Mouse (Mus musculus) cerebral cortex, adult 2 months (tissue): Measurements from ENCODE around the gene Myl7.

Experiments
- WGBS: fragments of 180-500 bp; shearing (Covaris S2); methylation state at CpG from one replicate; pipeline ENCODE4 v1.1.7; 2018; 5-methylcytosine and 5-hydroxymethylcytosine counted together

The Myl7 gene

DNA sequence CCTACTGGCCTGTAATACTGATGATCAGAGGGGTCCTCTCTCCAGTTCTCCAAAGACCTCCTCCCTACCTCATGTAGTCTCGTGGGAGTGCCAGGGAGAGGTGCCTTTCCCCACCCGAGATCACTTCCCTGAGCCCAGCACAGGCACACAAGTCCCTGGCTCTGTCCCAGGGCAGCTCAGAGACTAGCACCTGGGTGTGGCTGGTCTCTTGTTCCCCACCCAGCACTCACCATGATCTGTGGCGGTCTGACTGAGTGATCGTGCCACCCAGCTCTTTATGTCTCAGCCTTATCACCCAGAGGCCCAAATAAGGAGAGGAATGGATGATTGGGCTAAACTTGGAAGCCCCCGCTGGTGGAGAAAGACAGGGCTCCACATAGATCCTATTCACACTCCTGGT, at the start of gene Myl7:
TSS of gene Myl7 (minus strand) at position 252 of the 400 bp plus-strand sequence.
- WGBS, result 87% methylated on average over 5 of the region's 5 CpGs

DNA sequence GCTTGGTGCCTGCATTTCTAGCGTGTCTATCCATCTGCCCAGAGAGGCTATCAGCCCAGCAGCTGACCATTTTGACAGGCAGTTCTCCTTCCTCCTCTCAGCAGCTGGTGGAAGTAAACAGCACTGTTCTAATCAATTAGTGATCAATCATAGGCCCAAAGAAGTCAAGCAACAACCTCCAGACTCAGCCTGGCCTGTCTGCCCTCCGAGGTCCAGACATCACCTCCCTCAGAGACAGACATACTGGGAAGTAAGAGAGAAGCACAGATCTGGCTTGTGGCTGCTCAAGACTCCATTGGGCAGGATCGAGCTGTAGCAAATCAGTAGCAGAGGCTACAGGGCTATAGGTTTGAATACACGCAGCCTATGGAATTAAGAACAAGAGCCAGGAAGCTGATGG, 49.2 kb upstream of the Myl7 start:
- WGBS, result 83% methylated on average over 4 of the region's 4 CpGs

DNA sequence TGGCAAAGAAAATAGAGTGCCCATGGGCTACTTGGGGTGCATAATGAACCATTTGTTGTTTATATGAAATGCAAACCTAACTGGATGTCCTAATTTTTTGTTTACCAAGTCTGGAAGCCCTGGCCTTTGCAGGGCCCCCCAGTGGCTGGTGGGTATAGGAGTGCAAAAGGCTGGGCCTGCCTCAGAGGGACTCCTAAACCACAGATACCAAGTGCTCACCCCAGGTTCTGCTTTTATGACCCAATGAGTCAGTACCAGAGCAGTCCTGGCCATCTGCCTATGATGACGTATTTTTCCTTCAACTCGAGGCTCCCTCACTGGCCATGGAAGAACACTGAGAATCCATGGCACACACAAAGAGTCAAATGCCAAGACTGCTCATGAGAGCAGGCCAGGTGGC, 46.5 kb upstream of the Myl7 start:
- 66% methylated on average over 2 of the region's 2 CpGs for WGBS

DNA sequence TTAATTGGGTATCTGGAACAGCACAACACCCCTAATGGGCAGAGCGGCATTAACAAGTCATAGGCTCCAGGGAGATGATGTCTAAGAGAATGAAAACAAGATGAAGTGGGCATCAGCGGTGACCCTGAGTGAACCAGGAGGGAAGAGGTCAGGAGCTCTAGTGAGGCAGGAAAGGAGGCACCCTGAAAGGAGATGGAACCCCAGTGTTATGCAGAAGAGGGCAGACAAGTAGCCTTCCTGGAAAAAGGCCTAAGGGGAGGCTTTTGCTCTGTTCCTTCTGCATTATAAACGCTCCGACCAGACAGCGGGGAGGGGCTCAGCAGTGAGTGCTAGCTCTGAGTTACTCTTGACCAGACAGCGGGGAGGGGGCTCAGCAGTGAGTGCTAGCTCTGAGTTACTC, 44.4 kb upstream of the Myl7 start:
- 72% methylated on average over 6 of the region's 6 CpGs for WGBS

DNA sequence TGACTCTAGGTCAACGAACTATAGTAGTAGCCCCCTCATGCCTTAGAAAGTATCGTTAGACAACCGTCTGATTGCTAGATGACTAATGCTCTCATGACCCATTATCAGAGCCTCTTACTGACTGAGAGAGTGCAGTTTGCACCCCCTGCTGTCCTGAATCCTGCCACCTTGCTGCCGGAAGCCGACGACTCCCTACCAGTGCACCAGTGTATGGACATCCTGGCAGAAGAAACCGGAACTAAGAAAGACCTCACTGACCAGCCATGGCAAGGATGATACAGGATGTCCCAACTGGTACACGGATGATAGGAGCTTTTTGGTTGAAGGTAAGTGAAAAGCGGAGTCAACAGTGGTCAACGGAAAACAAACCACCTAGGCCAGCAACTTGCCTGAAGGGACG, 35.9 kb upstream of the Myl7 start:
- 95% methylated on average over 11 of the region's 11 CpGs for WGBS

DNA sequence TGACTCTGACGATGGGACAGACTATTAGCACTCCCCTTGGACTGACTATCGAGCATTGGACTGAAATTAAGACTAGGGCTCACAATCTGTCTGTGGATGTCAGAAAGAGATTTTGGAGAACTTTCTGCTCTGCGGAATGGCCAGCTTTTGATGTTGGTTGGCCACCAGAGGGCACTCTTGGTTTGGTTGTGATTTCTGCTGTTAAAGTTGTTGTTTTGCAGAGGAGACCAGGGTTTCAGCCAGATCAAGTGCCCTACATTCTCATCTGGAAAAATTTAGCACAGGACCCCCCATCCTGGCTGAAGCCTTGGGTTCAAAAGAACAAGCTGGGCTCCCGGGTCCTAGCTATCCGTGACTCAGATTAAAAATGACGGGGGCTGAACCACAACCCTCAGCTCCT, 33.4 kb upstream of the Myl7 start:
- WGBS, result 79% methylated on average over 6 of the region's 6 CpGs

DNA sequence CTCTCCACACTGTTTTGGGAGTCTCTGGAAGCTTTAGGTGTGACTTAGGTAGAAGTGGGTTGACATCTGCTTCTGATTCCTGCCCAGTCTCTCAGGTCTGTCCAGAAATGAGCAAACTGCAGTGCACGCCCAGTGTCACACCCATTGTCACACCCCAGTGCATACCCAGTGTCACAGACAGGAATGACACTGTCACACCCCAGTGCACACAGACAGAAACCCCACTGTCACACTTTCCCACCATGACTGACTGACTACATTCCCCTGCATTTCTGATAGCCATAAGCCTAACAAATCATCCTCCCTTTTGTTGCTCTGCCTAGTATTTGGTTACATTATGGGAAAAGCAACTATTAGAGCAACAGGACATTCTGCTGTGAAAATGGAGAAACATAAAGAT, 32.0 kb upstream of the Myl7 start:
- 83% methylated on average over 1 of the region's 1 CpGs for WGBS

DNA sequence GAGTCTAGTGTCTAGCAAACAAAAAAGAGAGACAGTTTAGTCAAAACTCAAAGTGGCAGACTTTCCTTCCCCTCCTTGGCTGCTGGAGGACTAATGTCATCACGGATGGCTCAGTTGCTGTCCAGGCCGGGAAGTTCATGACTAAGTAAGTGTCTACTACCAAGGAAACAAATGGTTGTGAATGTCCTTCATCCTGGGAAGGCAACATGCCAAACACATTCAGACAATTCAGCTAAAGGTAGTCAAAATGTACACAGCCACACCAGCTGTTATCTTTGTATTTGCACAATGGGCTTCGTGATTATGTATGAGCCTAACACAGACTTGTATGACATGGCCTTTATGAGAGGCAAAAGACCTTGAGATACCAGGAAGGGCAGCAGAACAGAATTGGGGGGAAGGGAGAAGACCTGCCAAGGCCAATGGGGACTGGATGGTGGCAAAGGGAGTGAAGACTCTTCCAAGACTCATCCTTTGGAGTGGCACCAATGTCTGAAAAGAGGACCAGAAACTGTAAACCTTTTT, 28.2 kb upstream of the Myl7 start:
- 83% methylated on average over 3 of the region's 3 CpGs for WGBS

DNA sequence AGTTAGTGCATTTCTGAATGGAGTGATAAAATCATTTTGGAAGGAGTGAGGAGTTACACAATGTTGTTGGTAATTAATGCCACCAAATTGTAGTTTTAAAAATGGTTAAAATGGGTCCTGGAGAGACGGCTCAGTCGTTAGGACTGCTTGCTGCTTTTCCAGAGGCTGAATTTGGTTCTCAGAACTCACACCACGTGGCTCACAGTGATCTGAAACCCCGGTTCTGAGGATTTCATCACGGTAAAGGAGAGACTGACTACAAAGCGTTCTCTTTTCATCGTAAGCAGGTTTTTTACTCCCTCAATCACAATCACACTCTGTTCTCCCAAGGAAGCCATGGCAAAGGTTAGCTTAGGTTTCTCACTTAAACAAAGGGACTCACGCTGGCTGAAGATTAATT, 26.1 kb upstream of the Myl7 start:
- 55% methylated on average over 8 of the region's 8 CpGs for WGBS

DNA sequence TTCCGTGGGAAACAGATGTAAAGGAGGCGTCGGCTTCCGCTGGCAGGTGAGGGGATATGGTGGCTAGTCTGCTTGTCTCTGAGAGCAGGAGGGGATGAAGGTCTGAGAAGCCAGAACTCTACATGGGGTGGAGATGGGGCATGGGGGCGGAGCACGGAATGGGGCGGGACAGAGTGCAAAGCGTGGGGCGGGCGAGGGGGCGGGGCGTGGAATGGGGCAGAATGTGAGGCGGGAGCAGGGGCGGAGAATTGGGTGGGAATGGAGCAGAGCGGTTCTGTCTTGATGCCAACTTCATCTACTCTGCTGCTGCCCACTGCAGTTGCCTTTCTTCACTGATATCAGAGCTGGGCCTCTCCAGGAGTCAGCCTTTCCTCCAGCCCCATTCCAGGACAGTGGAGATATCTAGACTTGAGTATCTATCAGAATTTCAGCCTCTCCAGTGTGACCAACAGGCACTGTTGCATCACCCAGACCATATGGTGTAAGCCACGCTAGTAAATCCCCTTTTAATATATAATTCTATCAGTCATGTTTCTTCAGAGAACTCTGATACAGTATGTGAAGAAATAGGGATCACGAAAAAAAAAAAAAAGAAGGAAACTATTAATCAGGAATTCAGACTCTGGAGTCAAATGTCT, 21.9 kb upstream of the Myl7 start:
- WGBS, result 52% methylated on average over 16 of the region's 17 CpGs

DNA sequence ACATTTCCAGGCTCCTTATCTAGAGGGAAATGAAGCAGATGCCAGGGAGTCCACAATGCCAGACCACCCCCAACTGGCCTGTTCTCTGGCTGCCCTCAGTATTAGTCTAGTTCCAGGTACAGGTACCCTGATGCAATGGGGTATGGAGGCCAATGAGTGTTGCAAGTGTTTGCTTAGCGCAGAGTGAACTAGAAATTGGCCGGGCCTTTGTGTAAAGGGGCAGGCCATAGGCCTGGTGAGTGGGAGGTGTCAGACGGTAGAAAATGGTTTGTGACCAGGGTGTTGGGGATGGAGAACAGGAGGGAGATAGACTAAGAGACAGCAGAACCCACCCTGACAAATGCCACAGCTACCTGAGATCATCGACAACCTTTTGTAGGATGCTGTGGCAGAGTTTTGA, 21.0 kb upstream of the Myl7 start:
- WGBS, result 95% methylated on average over 4 of the region's 4 CpGs

DNA sequence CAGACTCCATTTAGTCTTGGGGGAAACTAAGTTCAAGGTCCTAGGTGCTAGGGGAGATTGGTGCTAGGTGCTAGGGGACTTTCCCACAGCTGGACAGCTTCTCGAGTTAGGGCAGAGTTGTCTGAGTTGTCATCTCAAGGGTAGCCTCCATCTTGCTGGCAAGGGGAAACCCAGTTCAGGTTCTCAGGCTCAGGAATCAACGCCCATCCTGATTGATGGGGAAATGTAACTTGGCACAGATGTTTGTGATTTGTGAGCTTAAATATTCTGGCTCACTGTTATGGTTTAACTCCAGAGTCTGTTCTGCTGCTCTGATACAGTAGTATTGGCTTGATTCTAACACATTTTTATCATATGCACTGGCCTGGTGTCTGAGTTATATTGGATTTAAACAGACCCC, 19.5 kb upstream of the Myl7 start:
- WGBS, result 75% methylated on average over 2 of the region's 2 CpGs

DNA sequence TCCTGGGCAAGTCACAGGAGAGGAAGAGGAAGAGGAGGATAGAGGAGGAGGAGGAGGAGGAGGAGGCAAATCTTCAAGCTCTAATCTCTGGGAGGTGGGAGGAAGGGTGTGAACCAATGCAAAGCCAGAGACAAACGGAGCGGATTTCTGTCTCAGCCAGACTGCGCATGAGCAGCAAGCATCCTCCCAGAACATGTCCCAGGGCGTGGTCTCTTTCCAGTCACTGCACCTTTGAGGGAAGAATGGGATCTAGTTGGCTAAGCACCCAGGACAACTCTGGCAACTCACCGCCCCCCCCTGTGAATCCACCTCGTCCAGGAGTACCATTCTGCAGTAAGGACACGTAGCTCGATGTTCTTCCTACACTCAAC, 17.6 kb upstream of the Myl7 start:
- 59% methylated on average over 8 of the region's 8 CpGs for WGBS

DNA sequence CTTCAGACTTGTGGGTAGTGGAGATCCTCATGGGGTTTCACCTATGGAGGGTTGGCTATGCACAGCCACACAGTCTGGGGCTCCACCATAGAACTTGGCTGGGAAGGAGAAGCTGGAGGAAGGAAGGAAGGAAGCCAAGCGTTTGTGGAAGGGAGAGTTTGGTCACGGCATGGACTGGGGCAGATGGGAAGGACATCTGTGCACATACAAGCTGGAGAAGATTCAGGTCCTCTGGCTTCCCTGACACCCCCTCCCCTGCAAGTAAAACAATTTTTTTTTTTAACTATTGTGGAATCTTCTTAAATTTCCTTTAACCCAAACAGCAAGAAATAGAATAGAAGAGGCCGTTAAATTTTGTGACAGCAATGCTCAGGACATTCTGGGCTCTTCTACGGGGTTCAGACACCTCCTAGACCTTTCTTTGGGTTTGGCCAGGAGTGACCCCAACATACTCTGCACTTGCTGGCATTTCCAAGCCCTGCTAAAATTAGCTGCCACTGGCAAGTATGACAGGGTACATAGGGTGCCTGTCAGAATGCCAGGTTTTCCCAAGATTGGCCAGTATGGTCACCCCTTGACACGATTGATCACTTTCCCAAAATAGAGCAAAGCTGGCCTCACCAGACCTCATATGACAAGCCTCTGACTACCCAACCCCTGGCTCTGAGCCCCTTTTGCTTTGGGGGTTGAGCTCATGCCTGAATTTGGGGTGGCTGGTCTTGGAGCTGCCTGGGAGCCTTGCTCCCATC, 17.0 kb upstream of the Myl7 start:
- WGBS, result 55% methylated on average over 5 of the region's 5 CpGs

DNA sequence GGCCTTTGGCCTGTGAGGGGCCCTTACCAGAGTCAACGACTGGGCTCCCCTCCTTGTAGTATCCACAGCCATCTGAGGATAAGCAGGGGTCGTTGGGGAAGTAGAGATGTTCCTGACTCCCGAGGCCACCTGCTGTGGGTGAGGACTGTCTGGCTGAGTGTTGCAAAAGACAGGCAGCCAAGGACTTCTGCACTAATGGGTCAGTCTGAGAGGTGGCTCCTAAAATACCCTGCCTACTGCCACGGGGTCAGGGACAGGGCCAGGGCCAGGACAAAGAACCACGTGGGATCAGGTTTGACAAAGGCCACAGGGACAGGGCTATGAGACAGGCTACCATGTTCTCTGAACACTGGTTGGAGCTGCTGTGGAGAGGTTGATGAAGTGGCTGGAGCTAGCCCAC, 16.4 kb upstream of the Myl7 start:
- WGBS, result 68% methylated on average over 5 of the region's 5 CpGs

DNA sequence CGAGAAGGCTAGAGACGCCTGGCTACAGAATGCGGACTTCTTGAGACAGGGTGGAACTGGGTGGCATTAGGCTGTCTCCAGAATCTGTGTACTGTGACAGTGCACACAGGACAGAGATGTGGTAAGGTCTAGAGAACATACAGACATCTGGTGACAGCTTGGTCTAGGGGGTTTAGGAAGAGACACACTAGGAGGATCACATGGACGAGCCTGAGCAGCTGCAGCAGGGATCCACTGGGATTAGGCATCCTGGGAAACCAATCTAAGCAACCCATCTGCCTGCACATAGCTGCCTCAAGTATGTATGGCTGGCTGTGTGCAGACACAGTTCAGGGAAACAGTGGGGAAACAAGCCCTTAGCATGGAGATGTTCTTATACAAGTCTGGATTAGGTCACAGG, 15.4 kb upstream of the Myl7 start:
- WGBS, result 60% methylated on average over 4 of the region's 4 CpGs

DNA sequence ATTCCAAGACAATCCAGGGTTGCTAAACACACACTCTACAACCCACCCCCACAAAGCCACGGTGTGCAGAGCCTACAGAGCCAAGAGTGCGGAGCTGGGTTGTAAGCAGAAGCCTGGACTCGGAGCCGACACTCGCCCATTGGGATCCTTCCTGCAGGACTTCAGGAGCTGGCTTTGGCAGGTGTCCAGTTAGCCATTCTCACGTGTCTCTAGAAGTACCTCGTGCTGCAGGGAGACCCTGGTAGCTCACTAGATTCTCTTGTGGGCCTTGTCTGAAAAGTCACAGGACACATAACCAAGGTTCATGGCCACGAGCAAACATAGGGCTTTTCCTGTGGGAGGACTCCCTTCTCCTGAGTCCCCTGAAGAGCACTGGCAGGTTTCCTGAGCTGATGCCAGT, 14.7 kb upstream of the Myl7 start:
- WGBS, result 29% methylated on average over 8 of the region's 8 CpGs

DNA sequence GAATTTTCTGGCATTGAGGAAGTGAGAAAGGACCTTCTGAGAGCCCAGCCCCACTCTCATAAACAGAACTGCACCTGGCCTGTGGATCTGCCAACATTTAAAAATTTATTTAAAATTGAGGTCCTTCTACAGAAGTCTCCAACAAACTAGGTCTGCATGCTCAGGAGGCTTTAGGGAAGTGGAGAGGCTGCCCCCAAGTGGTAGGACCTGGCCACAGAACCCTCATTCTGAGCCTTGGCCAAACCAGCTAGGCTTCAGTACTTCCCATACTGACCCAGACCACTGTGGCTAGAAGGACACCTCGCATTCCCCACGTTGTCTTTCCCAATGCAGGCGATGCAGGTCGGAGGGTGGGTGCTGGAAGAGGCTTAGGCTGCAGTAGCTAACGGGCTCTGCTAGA, 14.1 kb upstream of the Myl7 start:
- WGBS, result 59% methylated on average over 5 of the region's 5 CpGs

DNA sequence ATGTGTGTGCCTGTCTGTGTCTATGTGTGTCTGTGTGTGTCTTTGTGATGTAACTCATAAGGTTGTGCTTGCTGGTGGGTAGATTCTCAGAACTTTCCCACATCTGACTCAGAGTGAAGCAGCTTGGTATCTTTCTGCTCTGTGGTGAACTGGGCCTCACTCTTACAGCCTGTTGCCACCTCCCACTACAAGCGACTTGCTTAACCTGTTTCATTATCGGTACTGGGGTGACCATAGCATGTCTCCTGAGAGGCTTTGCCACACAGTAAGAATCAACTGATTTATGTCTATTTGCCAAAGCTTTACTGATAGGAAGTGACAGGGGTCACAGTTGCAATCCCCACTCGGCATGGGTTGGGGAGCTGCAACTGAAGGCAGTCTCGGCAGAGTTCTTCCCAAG, 10.1 kb upstream of the Myl7 start:
- WGBS, result 87% methylated on average over 4 of the region's 4 CpGs

DNA sequence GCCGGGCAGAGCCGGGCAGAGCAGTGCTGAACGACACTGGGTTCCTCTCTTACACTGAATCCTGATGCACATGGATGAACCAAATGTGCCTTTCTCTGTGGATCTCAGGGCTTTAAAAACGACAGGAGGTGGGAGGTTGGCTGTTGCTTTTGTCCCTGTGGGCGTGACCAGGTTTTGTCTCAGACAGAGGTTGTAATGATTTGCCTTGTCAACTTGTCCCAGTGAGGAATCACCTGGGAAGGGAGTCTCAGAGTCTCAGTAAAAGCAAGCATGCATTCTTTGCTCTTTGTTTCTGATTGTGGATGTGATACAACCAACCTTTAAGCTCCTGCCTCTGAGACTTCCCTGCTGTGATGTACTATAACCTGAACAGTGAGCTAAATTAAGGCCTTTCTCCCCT, 8.5 kb upstream of the Myl7 start:
- 69% methylated on average over 5 of the region's 5 CpGs for WGBS

DNA sequence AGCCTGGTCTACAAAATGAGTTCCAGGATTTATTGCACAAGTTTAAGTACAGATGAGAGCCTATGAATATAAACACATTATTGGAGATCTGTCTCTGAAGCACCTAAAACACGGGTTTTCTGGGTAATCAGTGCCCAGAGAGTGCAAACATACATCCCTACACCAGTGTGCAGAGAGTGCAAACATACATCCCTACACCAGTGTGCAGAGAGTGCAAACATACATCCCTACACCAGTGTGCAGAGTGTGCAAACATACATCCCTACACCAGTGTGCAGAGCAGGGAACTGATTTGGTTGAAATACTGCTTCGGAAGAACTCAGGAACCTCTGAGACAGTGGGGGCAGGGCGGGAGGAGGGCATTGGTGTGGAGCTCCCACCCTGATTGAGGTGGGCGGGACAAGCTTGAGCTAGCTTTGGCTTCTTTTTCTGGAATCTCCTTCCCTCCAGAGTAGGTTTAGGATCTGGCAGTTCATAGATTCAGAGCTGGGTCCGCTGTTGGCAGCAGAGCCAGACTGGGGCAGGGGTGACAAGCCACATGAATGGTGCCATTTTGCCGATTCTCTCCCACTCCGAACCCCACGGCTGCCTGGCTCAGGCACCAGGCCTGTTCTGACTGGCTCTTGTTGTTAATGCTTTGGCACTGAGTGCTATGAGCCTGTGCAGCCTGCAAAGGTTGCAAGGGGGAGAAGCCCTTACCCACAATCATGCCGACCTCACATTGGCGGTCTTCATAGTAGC, 7.4 kb upstream of the Myl7 start:
- 53% methylated on average over 10 of the region's 10 CpGs for WGBS

DNA sequence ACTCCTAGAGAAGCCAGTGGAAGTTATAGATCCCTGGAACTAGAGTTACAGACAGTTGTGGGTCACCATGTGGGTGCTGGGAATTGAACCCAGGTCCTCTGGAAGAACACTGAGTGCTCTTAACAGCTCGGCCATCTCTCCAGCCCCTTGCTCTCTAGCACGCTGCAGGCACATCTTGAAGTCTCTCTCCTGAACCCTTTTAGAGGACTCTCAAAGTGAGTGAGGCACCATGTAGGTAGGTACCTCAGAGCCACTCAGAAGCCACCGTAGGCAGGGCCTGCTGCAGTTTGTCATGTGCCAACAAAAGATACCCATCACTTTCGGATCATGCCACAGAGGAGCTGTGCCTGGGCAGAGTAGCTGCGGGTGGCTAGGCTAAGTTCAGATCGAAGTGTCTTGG, 6.3 kb upstream of the Myl7 start:
- WGBS, result 93% methylated on average over 6 of the region's 6 CpGs

DNA sequence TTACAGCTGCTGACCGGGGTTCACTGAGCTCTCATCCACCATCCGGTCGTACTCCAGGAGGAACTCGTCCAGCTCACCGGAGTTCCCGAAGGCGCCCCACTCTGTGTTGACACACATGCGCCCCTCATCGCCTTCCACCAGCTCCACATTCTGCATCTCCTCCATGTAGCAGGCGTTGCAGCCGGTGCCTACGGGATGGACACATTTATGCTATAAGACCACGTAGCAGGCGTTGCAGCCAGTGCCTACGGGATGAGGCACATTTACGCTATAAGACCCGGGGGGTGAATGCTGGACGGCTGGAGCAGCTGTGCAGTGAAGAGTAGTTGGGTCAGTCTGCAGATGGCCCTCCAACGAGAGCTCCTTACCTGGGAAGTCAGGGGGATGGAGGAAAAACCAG, 5.8 kb upstream of the Myl7 start:
- WGBS, result 78% methylated on average over 19 of the region's 19 CpGs
